Mouse (Mus musculus) monocyte, adult 59 days (primary cell): Measurements from ENCODE around the gene Ptprm. TPM values are rescaled to one million over a fixed set of nuclear protein-coding genes. Genes with fewer than 3 reads are reported as not detected.

ENCODE experiments used
- total RNA-seq, 2 experiments: library from RNA; stranded (reverse); gene quantifications; one replicate each; pipeline ENCODE4 v1.2.4; 2023

Ptprm gene
- total RNA-seq = 10 to 100 TPM; 17.7 to 17.9 TPM

DNA sequence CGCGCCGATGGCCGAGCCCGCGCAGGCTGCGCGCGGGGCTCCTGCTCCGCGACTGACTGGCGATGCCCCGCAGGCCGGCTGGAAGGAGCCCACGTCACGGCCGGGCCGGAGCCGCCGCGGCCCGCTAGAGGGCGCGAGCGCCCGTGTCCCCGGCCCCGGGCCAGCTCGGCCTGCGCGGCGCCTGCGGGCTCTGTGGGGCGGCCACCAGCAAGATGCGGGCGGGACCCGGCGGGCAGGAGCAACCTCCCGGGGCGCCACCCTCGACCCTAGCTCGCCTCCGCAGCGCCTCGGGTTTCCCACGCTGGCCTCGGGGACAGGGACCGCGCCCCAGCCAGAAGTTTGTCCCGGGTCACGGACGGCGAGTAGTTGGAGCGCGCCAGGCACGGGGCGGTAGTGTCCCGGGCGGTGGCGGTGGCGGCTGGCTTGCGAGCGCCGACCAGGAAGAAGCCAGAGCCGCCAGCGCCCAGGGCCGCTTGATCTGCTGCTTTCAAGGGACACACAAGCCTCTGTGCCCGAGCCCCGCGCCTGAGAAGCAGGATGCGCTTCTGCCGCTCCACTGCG is at the start of gene Ptprm:
Gene Ptprm, minus strand, starts transcription at position 7 of the 561 bp plus-strand sequence.

